Mouse (Mus musculus) testis, postnatal 14 days (tissue): ENCODE data around the gene Nf2.

Experiments used
- DNase-seq: peaks from one replicate; pipeline ENCODE4 v3.0.0; 2021; ENCODE audit warnings: low spot score

The Nf2 gene

GRCm38 (mm10) chr11:4793006-4793405 is 56.3 kb downstream of the Nf2 start:
- DNase-seq, result no peak

DNA sequence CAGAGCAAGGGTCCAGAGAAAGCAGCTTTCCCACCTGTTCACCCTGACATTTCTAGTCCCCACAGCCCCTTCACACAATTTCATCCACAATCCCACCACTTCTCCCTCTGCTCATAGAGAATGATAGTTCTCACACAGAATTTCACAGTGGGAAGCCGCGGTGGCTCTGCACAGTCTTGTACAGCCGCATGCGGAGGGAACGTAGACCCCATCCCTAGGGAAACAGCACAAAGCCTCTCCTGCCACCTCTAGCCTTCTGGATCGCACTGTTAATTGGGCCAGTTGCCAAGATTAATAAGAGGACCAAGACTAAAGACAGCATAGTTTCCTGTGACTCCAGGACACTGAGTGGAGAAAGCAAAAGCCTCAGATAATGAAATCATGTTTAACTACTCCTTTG is 57.8 kb downstream of the Nf2 start:
- DNase-seq, result no peak

DNA sequence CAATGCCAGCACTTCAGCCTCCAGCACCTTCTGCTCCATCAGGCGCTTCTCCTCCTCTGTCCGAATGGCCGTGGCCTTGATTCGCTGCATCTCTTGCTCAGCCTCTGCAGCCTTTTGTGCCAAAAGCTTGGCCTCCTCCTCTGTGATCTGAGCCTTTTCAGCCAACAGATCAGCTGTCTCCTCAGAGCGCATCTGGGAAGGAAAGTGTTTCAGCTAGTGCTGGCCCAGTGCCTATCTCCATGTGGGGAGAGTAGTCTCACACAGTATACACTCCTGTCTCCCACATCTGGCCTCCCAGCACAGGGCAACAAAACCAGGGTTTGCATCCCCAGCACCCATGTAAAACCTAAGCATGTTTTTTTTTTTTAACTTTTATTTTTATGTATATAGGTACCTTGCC is 59.6 kb downstream of the Nf2 start:
- peak; percentile 67 for DNase-seq

GRCm38 (mm10) chr11:4784629-4785142 is 64.7 kb downstream of the Nf2 start:
- no peak for DNase-seq

DNA sequence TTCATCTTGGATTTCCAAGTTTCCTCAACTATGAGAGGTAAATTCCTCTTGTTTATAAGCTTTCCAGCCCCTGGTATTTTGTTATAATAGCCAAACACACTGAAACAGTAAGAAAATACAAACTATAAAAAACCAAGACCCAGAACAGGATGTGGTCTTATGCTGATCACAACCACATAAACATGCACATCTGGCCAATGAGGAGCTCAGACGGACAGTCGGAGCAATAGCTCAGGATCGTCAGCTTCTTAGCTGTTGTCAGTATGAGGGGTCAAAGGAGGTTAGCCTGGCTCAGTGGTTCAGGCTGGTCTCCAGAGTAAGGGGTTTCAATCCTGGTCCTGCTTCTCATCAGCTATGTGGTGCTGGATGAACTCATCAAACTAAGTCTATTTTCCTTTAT is 66.2 kb downstream of the Nf2 start:
- DNase-seq, result no peak

DNA sequence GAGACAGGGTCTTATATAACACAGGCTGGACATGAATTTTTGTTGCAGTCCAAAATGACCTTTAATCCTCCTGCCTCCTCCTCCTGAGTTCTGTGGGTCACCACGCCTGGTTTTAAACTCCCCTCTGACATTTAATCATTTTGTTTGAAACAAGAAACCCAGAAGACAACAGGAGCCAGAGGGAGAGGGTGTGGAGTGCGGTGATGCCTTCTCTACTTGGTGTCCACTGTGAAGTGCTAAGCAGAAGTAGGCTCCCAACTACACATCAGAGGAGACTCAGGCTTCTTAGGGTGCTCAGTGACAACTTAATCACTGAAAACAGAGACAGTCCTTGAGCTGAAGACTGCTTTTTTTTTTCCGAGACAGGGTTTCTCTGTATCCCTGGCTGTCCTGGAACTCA is 68.4 kb downstream of the Nf2 start:
- DNase-seq, result no peak

- DNase-seq, result no peak
These were observed 76.4 kb downstream of the Nf2 start for GRCm38 (mm10) chr11:4772925-4773324.

GRCm38 (mm10) chr11:4771756-4772155 is 77.6 kb downstream of the Nf2 start:
- no peak for DNase-seq

- no peak for DNase-seq
These were observed 79.5 kb downstream of the Nf2 start for GRCm38 (mm10) chr11:4769881-4770280.

- no peak for DNase-seq
These were observed 80.0 kb downstream of the Nf2 start for GRCm38 (mm10) chr11:4769293-4769692.

GRCm38 (mm10) chr11:4768399-4768798 is 80.9 kb downstream of the Nf2 start:
- no peak for DNase-seq

- DNase-seq, result no peak
These were observed 84.9 kb downstream of the Nf2 start for GRCm38 (mm10) chr11:4764476-4764875.

- no peak for DNase-seq
These were observed 85.7 kb downstream of the Nf2 start for GRCm38 (mm10) chr11:4763631-4764030.

DNA sequence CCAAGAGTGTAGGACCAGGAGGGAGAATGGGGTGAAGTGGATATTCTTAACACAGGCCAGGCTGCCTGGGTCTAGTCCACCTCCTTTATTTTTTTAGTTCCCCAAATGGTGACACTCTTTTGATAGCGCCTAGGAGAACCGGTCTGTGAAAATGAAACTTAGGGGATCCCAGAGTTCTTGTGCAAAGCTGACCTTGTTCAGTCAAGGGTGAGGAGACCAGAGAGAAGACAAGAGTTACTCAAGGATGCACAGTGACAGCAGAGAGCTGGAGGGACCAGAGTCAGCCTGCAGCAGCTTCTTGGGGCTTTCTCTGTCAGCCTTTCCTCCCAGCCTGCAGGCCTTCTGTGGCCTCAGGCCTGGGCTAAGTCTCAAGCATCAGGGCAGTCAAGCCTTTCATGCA is 86.8 kb downstream of the Nf2 start:
- no peak for DNase-seq

DNA sequence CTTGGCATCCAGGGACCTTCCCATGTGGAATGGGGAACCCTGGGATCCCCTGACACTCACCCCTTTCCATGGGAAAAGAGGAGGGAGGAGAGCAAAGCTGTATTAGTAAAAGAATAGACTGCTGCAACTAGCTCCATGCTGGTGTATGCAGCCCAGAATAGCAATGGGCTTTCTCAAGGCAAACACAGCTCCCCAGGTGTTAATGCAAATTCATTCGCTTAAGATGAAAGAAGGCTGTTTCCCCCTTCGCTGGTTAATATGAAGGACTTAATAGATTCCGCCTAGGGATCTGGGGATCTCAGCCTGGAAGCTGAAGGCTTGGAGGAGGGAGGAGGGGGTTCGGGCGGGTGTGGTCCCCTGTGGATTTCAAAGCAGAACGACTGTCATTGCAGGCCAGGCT is 87.3 kb downstream of the Nf2 start:
- DNase-seq, result no peak

DNA sequence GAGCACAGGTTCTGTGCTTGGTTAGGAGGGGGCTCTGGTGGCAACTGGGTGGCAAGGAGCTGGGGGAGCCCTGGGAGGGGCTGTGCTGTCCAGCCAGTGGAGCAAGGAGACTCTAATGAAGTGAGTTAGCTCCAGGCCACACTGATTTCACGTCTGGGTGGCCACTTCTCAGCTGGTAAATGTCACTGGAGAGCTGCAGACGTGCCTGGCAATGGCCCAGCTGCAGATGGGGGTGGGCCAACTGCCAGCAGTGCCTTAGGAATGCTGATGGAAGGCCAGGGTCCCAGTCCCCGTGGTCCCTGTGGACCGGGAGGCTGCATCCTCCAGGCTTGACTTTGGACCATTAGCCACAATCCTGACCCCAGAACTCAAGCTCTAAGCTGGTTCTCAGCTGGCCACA is 88.9 kb downstream of the Nf2 start:
- DNase-seq, result no peak

DNA sequence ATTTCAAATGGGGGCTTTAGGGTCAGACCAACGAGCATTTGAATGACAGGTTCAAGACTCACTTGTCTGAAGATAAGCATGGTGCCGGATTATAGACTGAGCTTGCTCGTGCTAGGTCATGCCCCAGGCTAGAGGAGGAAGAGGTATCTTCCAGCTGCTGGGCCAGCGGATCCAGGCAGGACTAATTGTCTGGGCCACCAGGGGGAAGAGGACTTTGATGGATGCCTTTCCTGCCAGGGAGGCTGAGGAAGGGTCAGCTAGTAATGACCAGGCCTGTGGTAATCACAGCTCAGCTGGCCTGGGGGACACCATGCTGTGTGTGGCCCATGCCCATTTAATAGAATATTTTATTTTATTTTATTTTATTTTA is 91.6 kb downstream of the Nf2 start:
- DNase-seq, result no peak

DNA sequence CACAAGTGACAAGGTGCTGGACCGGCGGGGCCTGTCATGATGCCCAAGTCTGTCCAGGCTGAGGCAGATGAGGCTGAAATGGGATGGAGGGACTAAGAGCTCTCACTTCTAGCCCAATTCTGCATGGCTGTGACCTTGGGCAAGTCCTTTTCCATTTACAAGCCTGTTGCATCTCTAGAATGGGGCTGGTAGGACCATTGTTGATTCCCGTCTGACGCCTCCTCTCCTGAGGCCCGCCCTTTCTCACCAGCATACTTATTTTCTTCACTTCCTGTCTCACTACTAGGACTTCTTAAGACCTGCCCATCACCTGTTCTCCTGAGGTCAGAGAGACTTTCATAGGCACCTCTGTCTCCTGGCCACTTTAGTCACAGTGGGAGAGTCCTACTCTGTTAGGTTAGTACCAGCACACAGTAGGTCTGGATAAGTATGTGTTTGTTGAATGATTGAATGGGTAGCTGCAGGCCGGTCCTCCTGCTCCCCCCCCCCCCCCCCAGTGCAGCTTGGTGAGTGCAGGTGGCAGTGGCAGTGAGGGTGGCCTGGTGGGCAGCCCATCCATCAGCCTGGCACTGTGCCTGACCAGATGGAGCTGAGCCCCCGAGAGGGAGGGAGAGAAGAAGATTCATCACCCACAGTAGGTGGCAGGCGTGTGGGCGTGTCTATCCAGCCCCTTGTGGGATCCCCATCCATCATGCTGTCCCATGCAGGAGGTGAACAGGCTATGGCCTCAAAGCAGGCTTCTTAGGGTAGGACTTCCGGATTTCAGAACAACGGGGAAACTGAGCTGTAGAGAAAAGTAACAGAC is 92.2 kb downstream of the Nf2 start:
- no peak for DNase-seq

GRCm38 (mm10) chr11:4756460-4756859 is 92.9 kb downstream of the Nf2 start:
- DNase-seq, result no peak

GRCm38 (mm10) chr11:4754867-4755266 is 94.5 kb downstream of the Nf2 start:
- DNase-seq, result no peak

GRCm38 (mm10) chr11:4754036-4754435 is 95.3 kb downstream of the Nf2 start:
- DNase-seq, result no peak

- no peak for DNase-seq
These were observed 96.5 kb downstream of the Nf2 start for GRCm38 (mm10) chr11:4752836-4753235.

GRCm38 (mm10) chr11:4750263-4750662 is 99.1 kb downstream of the Nf2 start:
- DNase-seq, result peak; percentile 72

- DNase-seq, result no peak
These were observed 102.1 kb downstream of the Nf2 start for GRCm38 (mm10) chr11:4747285-4747684.
